Mouse (Mus musculus) skeletal muscle tissue, postnatal 0 days (tissue): ENCODE measurements around the gene Prlr. TPM values are rescaled to one million over a fixed set of nuclear protein-coding genes. Genes with fewer than 3 reads are reported as not detected.

Source experiments
- polyA plus RNA-seq: library from polyadenylated mRNA; unstranded; fragments of >200 nt; fragmentation: Nextera tagmentation; extraction: Ambion mirVana; gene quantifications from 2 replicates; pipeline ENCODE4 v1.2.1, GENCODE M21; 2015

The Prlr gene
- polyA plus RNA-seq = 1.5 and 5.8 TPM in 2 replicates

DNA sequence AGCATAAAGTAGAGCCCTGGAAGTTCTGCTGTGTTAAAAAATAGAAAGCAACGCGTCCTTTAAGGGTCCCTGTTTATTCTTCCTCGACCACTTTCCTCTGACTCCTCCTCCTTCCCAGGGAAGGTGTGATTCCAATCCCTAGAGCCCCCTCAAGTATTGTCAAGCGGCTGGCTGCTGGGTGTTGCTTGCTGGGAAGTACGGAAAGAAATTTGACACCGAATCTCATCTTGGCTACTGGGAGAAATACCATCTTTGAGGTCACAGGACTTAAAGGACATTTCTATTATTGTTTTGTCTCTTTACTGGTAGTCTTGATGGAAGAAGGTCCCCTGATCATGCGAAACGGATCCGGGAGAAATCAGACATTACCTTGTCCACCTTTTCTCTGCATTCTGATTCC is at the start of gene Prlr:
Gene Prlr (plus strand): TSS at position 156 of the 400 bp plus-strand sequence.

DNA sequence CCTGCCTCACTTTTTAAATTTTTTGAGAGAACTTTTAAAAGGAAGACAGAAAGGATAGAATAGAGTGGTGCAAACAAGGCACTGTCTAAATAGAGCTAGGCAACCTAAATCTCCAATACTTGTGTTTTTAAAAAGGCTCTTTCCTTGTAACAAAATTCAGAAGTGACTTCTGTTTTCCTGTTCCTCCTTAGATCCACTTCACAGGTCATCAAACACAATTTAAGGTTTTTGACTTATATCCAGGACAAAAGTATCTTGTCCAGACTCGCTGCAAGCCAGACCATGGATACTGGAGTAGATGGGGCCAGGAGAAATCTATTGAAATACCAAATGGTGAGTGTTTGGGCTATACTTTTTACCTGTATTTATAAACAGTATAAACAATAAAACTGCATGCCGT is 148.0 kb downstream of the Prlr start, which contains the start of gene Gm21973:
Gene Gm21973 (plus strand): TSS at position 301 of the 400 bp plus-strand sequence.

DNA sequence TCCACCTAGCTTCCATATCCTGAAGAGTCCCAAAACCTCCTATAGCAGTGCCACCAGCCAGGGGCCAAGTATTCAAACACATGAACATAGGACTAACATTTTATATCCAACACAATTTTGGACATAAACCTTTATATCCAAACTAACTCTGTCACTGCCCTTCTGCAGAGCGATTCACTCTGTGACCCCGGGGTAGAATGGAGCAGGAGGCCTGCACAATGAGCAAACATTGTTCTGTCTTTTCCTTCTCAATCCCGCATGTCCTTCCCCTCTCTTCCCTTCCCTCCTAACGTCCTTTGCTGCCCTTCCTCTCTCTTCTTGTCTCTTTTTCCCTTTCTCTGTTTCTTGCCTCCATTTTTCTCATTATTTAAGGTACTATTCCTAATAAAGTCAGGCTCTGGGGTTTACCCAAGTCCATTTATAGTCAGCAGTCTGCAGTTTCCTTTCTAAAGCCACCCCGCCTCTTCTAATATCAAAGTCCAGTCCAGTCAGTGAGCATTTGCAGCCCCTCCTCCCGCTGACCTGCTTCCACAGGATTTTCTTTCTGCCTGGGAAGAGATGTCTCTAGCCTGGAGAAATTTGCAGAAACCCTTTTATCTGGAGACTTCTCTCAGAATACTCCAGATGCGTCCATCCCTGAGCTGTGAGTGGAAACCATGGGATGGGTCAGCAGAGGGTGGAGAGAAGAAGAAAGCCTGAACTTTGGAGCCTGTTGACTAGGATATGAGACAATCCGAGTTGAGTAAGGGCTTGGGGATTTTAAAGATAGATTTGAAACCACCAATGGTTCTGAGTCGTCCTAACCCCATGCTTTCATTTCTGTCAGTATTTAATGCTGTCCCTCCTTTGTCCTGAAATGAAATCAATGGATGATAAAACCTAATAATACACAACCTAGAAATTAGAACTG is 181.3 kb downstream of the Prlr start, which contains the start of gene Agxt2:
Gene Agxt2 (plus strand): TSS at position 494 of the 910 bp plus-strand sequence.

Other genes with a start within 250 kb of the Prlr start
- gene Gm21973, start 148.1 kb downstream of the Prlr start, polyA plus RNA-seq = not detected in 2 replicates
- gene Agxt2, start 181.3 kb downstream of the Prlr start, polyA plus RNA-seq = not detected in 2 replicates